Mouse (Mus musculus) ES-E14 (cell line): Measurements from ENCODE around the gene Jph3. TPM values are rescaled to one million over a fixed set of nuclear protein-coding genes. Genes with fewer than 3 reads are reported as not detected.

Experiments
- DNase-seq: peaks from one replicate; pipeline ENCODE4 v3.0.0-alpha.2; 2013; ENCODE audit warnings: low read depth, low spot score
- H3K27ac ChIP-seq: 2 replicates; pipeline ENCODE4 v1.5.1; 2012; ENCODE audit warnings: low read depth, mild to moderate bottlenecking, low read length, moderate library complexity, mixed read lengths; ENCODE audit not compliant: poor library complexity, insufficient read depth, severe bottlenecking
- H3K36me3 ChIP-seq: 2 replicates; pipeline ENCODE4 v1.6.1; 2012; ENCODE audit warnings: mild to moderate bottlenecking, low read length, moderate library complexity, mixed read lengths; ENCODE audit not compliant: control insufficient read depth, poor library complexity, insufficient read depth, severe bottlenecking
- H3K4me1 ChIP-seq, 2 experiments: fragments of 150-350 bp in 1 of 2; sonication (generic) in 1 of 2; 2 replicates each; pipeline ENCODE4 v1.6.1; 2012; ENCODE audit warnings: low read length in 2 of 2, mild to moderate bottlenecking in 1 of 2, mixed read lengths in 1 of 2; ENCODE audit not compliant: control insufficient read depth in 2 of 2, insufficient read depth in 2 of 2, poor library complexity in 1 of 2
- H3K4me3 ChIP-seq, 2 experiments: fragments of 150-350 bp in 1 of 2; sonication (generic) in 1 of 2; 2 replicates each; pipeline ENCODE4 v1.5.1; 2012; ENCODE audit warnings: low read length in 2 of 2, low read depth in 1 of 2, mild to moderate bottlenecking in 1 of 2, mixed read lengths in 1 of 2; ENCODE audit not compliant: insufficient read depth in 1 of 2, poor library complexity in 1 of 2, severe bottlenecking in 1 of 2
- H3K9ac ChIP-seq: 2 replicates; pipeline ENCODE4 v1.6.1; 2012; ENCODE audit warnings: low read depth, mild to moderate bottlenecking, low read length, mixed read lengths; ENCODE audit not compliant: poor library complexity, insufficient read depth, severe bottlenecking
- H3K9me3 ChIP-seq: fragments of 150-350 bp; sonication (generic); 2 replicates; pipeline ENCODE4 v1.6.1; 2012; ENCODE audit warnings: low read depth, mild to moderate bottlenecking, low read length; ENCODE audit not compliant: control insufficient read depth, insufficient read depth
- CHD2 ChIP-seq: IDR thresholded peaks from 2 replicates; pipeline ENCODE4 v1.6.1; 2014; ENCODE audit warnings: mild to moderate bottlenecking, low read depth, low read length, inconsistent platforms
- HCFC1 ChIP-seq: IDR thresholded peaks from 2 replicates; pipeline ENCODE4 v1.6.1; 2012; ENCODE audit warnings: low read length, inconsistent platforms, borderline replicate concordance; ENCODE audit not compliant: insufficient read depth
- MAFK ChIP-seq: IDR thresholded peaks from 2 replicates; pipeline ENCODE4 v1.6.1; 2014; ENCODE audit warnings: mild to moderate bottlenecking, low read depth, low read length, inconsistent platforms; ENCODE audit not compliant: insufficient read depth
- ZC3H11A ChIP-seq: IDR thresholded peaks from 2 replicates; pipeline ENCODE4 v1.6.1; 2012; ENCODE audit warnings: low read depth, mild to moderate bottlenecking, inconsistent platforms, low read length, borderline replicate concordance
- ZNF384 ChIP-seq: IDR thresholded peaks from 2 replicates; pipeline ENCODE4 v1.6.1; 2012; ENCODE audit warnings: low read depth, low read length, inconsistent platforms
- in situ Hi-C, 2 experiments: fragments of 600-800 bp; cut with MboI; formaldehyde crosslinking; loops; one replicate each; pipeline ENCODE4 v1.15.1; 2025; ENCODE audit warnings: low sequenced_read_pairs in 2 of 2, inconsistent platforms in 1 of 2; ENCODE audit not compliant: unreplicated experiment in 2 of 2
- total RNA-seq: library from RNA; depleted of rRNA; stranded (reverse); fragments of 300-350 nt; gene quantifications from 2 replicates; pipeline ENCODE4 v1.2.3, GENCODE M21; 2012

The Jph3 gene
- total RNA-seq, 1 experiment = 0.76 TPM

- in situ Hi-C loops = no loop called here
- Histone ChIP-seq H3K4me1 (peaks cover 0 to 14% of the 10 kb centered on the region in 2 experiments; a peak in 1 of 4 replicates), H3K27ac (no peak overlapping the region), H3K36me3 (no peaks in the 10 kb centered on the region), H3K9me3 (no peaks in the 10 kb centered on the region), H3K9ac (no peak overlapping the region), H3K4me3 (no peak overlapping the region)
- no peak for DNase-seq
- TF ChIP-seq ZC3H11A = no peak
- TF ChIP-seq MAFK = no peak
- no peak for TF ChIP-seq HCFC1
- no peak for TF ChIP-seq CHD2
- TF ChIP-seq ZNF384 = no peak
Measured at GRCm38 (mm10) chr8:121721072-121721471, 8.4 kb upstream of the Jph3 start.

- H3K9me3 ChIP-seq = no peaks in the 10 kb centered on the region
- in situ Hi-C loops = no loop called here
- H3K4me1 ChIP-seq = no peaks in the 10 kb centered on the region
- H3K9ac ChIP-seq = no peak overlapping the region
- H3K36me3 ChIP-seq = no peaks in the 10 kb centered on the region
- H3K4me3 ChIP-seq = no peak overlapping the region
- H3K27ac ChIP-seq = no peak overlapping the region
- DNase-seq = no peak
- TF ChIP-seq CHD2 (no peak), HCFC1 (no peak), ZNF384 (no peak), ZC3H11A (no peak), MAFK (no peak)
Measured at GRCm38 (mm10) chr8:121723846-121724245, 5.6 kb upstream of the Jph3 start.

- Histone ChIP-seq H3K4me1 (peaks cover 0 to 3% of the 10 kb centered on the region in 2 experiments; a peak in 1 of 4 replicates), H3K36me3 (no peaks in the 10 kb centered on the region), H3K9ac (no peak overlapping the region), H3K4me3 (no peak overlapping the region), H3K9me3 (no peaks in the 10 kb centered on the region), H3K27ac (no peak overlapping the region)
- no peak for DNase-seq
- in situ Hi-C loops = no loop called here
- TF ChIP-seq ZNF384 (no peak), HCFC1 (no peak), ZC3H11A (no peak), MAFK (no peak), CHD2 (no peak)
Measured at GRCm38 (mm10) chr8:121727164-121727563, 2.3 kb upstream of the Jph3 start.

GRCm38 (mm10) chr8:121729754-121730153 lies 331 bp downstream of the Jph3 start:
- no peak overlapping the region for H3K27ac ChIP-seq
- H3K36me3 ChIP-seq = no peaks in the 10 kb centered on the region
- peaks cover 0 to 5% of the 10 kb centered on the region in 2 experiments; a peak in 1 of 4 replicates for H3K4me1 ChIP-seq
- TF ChIP-seq ZNF384 (no peak), HCFC1 (no peak), MAFK (no peak), CHD2 (no peak), ZC3H11A (no peak)
- peak overlapping the region; percentile 59 for H3K9ac ChIP-seq
- no peak for DNase-seq
- H3K4me3 ChIP-seq = peak overlapping the region; percentile 71 to 83
- H3K9me3 ChIP-seq = no peaks in the 10 kb centered on the region
- in situ Hi-C loops = no loop called here

GRCm38 (mm10) chr8:121730170-121730569 lies 747 bp downstream of the Jph3 start:
- H3K4me3 ChIP-seq = peak overlapping the region; percentile 59 to 83
- no peak for TF ChIP-seq ZNF384
- TF ChIP-seq CHD2 = no peak
- no peak for TF ChIP-seq MAFK
- TF ChIP-seq HCFC1 = no peak
- no peak for TF ChIP-seq ZC3H11A
- H3K27ac ChIP-seq = no peak overlapping the region
- 0 out of 2 replicates have a peak overlapping the region, but pooled peaks have one; percentile 18 for H3K9ac ChIP-seq
- in situ Hi-C loops = no loop called here
- peaks cover 0 to 5% of the 10 kb centered on the region in 2 experiments; a peak in 1 of 4 replicates for H3K4me1 ChIP-seq
- no peaks in the 10 kb centered on the region for H3K36me3 ChIP-seq
- no peaks in the 10 kb centered on the region for H3K9me3 ChIP-seq
- no peak for DNase-seq
